Mouse (Mus musculus) lung, embryonic 15.5 days (tissue): ENCODE measurements around the gene Gprc6a. TPM values are rescaled to one million over a fixed set of nuclear protein-coding genes. Genes with fewer than 3 reads are reported as not detected.

Source experiments
- ATAC-seq: fragments of 200-750 bp; cut with Nextera tagmentation; 2 replicates; pipeline ENCODE4 v1.8.0; 2017; ENCODE audit warnings: moderate number of reproducible peaks, borderline replicate concordance; ENCODE audit not compliant: low FRiP score, low TSS enrichment; ENCODE audit errors: extremely low read depth
- H3K27ac ChIP-seq: fragments of 300-500 bp; sonication (generic); 2 replicates; pipeline ENCODE4 v1.5.1; 2015; ENCODE audit warnings: moderate library complexity, mild to moderate bottlenecking, inconsistent platforms
- H3K27me3 ChIP-seq: fragments of 300-500 bp; sonication (generic); 2 replicates; pipeline ENCODE4 v1.6.1; 2015; ENCODE audit warnings: inconsistent platforms
- H3K36me3 ChIP-seq: fragments of 300-500 bp; sonication (generic); 2 replicates; pipeline ENCODE4 v1.6.1; 2015; ENCODE audit warnings: inconsistent platforms
- H3K4me1 ChIP-seq: fragments of 300-500 bp; sonication (generic); 2 replicates; pipeline ENCODE4 v1.6.1; 2015; ENCODE audit warnings: inconsistent platforms
- H3K4me2 ChIP-seq: fragments of 300-500 bp; sonication (generic); 2 replicates; pipeline ENCODE4 v1.6.1; 2015; ENCODE audit warnings: inconsistent platforms, mild to moderate bottlenecking, moderate library complexity
- H3K4me3 ChIP-seq: fragments of 300-500 bp; sonication (generic); 2 replicates; pipeline ENCODE4 v1.5.1; 2015; ENCODE audit warnings: mild to moderate bottlenecking, inconsistent platforms
- H3K9ac ChIP-seq: fragments of 300-500 bp; sonication (generic); 2 replicates; pipeline ENCODE4 v1.6.1; 2015; ENCODE audit warnings: inconsistent platforms
- H3K9me3 ChIP-seq: fragments of 300-500 bp; sonication (generic); 2 replicates; pipeline ENCODE4 v1.6.1; 2016; ENCODE audit warnings: inconsistent platforms
- WGBS: fragments of 180-500 bp; shearing (Covaris S2); methylation state at CpG from one replicate; pipeline ENCODE4 v1.1.7; 2015; 5-methylcytosine and 5-hydroxymethylcytosine counted together
- polyA plus RNA-seq: library from polyadenylated mRNA; unstranded; fragments of >200 nt; fragmentation: Nextera tagmentation; extraction: Ambion mirVana; gene quantifications from 2 replicates; pipeline ENCODE4 v1.2.1, GENCODE M21; 2015

Gene Gprc6a
- polyA plus RNA-seq, result 2.0 and 2.3 TPM in 2 replicates

- Histone ChIP-seq H3K9ac (no peak within 1 kb of the TSS), H3K4me3 (no peak within 1 kb of the TSS), H3K4me2 (no peak within 1 kb of the TSS), H3K4me1 (no peaks in the 10 kb centered on the region), H3K27ac (peak within 1 kb of the TSS; percentile 82), H3K27me3 (no peaks in the 10 kb centered on the region), H3K36me3 (no peaks in the 10 kb centered on the region), H3K9me3 (no peaks in the 10 kb centered on the region)
- peak; percentile 88; the same call in 1 of the 2 replicates for ATAC-seq
- WGBS, result 15% methylated on average over 8 of the region's 8 CpGs
Measured at GRCm38 (mm10) chr10:51631411-51632136, at the start of gene Gprc6a. Gprc6a (minus strand) TSS chr10:51631461.

GRCm38 (mm10) chr10:51678251-51678639 lies 47.0 kb upstream of the Gprc6a start:
- Histone ChIP-seq H3K27me3 (peaks cover 26% of the 10 kb centered on the region), H3K9ac (no peak overlapping the region), H3K4me1 (no peaks in the 10 kb centered on the region; the same call in 1 of the 2 replicates), H3K27ac (no peak overlapping the region), H3K9me3 (no peaks in the 10 kb centered on the region), H3K4me3 (peak overlapping the region; percentile 41), H3K36me3 (no peaks in the 10 kb centered on the region), H3K4me2 (peak overlapping the region; percentile 73)
- no peak for ATAC-seq
- WGBS, result 9% methylated on average over 10 of the region's 10 CpGs

- Histone ChIP-seq H3K36me3 (no peaks in the 10 kb centered on the region), H3K27me3 (peaks cover 26% of the 10 kb centered on the region), H3K4me3 (peak within 1 kb of the TSS; percentile 41), H3K4me1 (no peaks in the 10 kb centered on the region; the same call in 1 of the 2 replicates), H3K9me3 (no peaks in the 10 kb centered on the region), H3K27ac (no peak within 1 kb of the TSS), H3K4me2 (peak within 1 kb of the TSS; percentile 73), H3K9ac (no peak within 1 kb of the TSS)
- WGBS, result under 1% methylated on average over 38 of the region's 38 CpGs
- peak; percentile 62; the same call in 1 of the 2 replicates for ATAC-seq
Measured at GRCm38 (mm10) chr10:51677548-51678250, 46.4 kb upstream of the Gprc6a start, which contains the start of gene Rfx6. Rfx6 (plus strand) TSS chr10:51677756.

GRCm38 (mm10) chr10:51672082-51672779 lies 41.0 kb upstream of the Gprc6a start:
- WGBS, result 42% methylated on average over 1 of the region's 1 CpGs

GRCm38 (mm10) chr10:51671583-51671982 lies 40.3 kb upstream of the Gprc6a start:
- Histone ChIP-seq H3K4me3 (no peak overlapping the region), H3K36me3 (no peaks in the 10 kb centered on the region), H3K27ac (no peak overlapping the region), H3K27me3 (peaks cover 5% of the 10 kb centered on the region; the same call in 1 of the 2 replicates), H3K9me3 (no peaks in the 10 kb centered on the region), H3K4me2 (no peak overlapping the region), H3K9ac (no peak overlapping the region), H3K4me1 (no peaks in the 10 kb centered on the region)
- no peak for ATAC-seq
- 78% methylated on average over 4 of the region's 4 CpGs for WGBS

More at GRCm38 (mm10) chr10:51672082-51672779, 41.0 kb upstream of the Gprc6a start:
- Histone ChIP-seq H3K4me3 (no peak overlapping the region), H3K9ac (no peak overlapping the region), H3K4me1 (no peaks in the 10 kb centered on the region), H3K4me2 (no peak overlapping the region), H3K27ac (no peak overlapping the region), H3K27me3 (peaks cover 12% of the 10 kb centered on the region), H3K9me3 (no peaks in the 10 kb centered on the region), H3K36me3 (no peaks in the 10 kb centered on the region)
- ATAC-seq, result no peak

- H3K4me2 ChIP-seq, result no peak overlapping the region
- no peak for ATAC-seq
- H3K4me3 ChIP-seq, result no peak overlapping the region
- H3K9ac ChIP-seq, result no peak overlapping the region
- no peak overlapping the region for H3K27ac ChIP-seq
- no peaks in the 10 kb centered on the region for H3K27me3 ChIP-seq
- H3K36me3 ChIP-seq, result no peaks in the 10 kb centered on the region
- no peaks in the 10 kb centered on the region for H3K4me1 ChIP-seq
- H3K9me3 ChIP-seq, result no peaks in the 10 kb centered on the region
Measured at GRCm38 (mm10) chr10:51669334-51669733, 38.1 kb upstream of the Gprc6a start.

- 73% methylated on average over 1 of the region's 1 CpGs for WGBS
- H3K9me3 ChIP-seq, result no peaks in the 10 kb centered on the region
- ATAC-seq, result no peak
- H3K27ac ChIP-seq, result no peak overlapping the region
- no peaks in the 10 kb centered on the region for H3K36me3 ChIP-seq
- H3K4me2 ChIP-seq, result no peak overlapping the region
- no peak overlapping the region for H3K4me3 ChIP-seq
- H3K4me1 ChIP-seq, result peaks cover 3% of the 10 kb centered on the region; the same call in 1 of the 2 replicates
- no peak overlapping the region for H3K9ac ChIP-seq
- no peaks in the 10 kb centered on the region for H3K27me3 ChIP-seq
Measured at GRCm38 (mm10) chr10:51657324-51657723, 26.1 kb upstream of the Gprc6a start.

GRCm38 (mm10) chr10:51649506-51650221 lies 18.4 kb upstream of the Gprc6a start:
- H3K9ac ChIP-seq, result no peak overlapping the region
- no peaks in the 10 kb centered on the region for H3K36me3 ChIP-seq
- no peak overlapping the region for H3K4me3 ChIP-seq
- H3K27me3 ChIP-seq, result no peaks in the 10 kb centered on the region
- 27% methylated on average over 3 of the region's 3 CpGs for WGBS
- no peaks in the 10 kb centered on the region for H3K4me1 ChIP-seq
- H3K4me2 ChIP-seq, result no peak overlapping the region
- ATAC-seq, result peak; percentile 39; the same call in 1 of the 2 replicates
- no peak overlapping the region for H3K27ac ChIP-seq
- H3K9me3 ChIP-seq, result no peaks in the 10 kb centered on the region

- no peak overlapping the region for H3K9ac ChIP-seq
- ATAC-seq, result no peak
- H3K4me2 ChIP-seq, result no peak overlapping the region
- no peak overlapping the region for H3K4me3 ChIP-seq
- H3K36me3 ChIP-seq, result no peaks in the 10 kb centered on the region
- H3K27ac ChIP-seq, result no peak overlapping the region
- no peaks in the 10 kb centered on the region for H3K4me1 ChIP-seq
- H3K9me3 ChIP-seq, result no peaks in the 10 kb centered on the region
- no peaks in the 10 kb centered on the region for H3K27me3 ChIP-seq
- 77% methylated on average over 3 of the region's 3 CpGs for WGBS
Measured at GRCm38 (mm10) chr10:51621193-51621592, 10.1 kb downstream of the Gprc6a start.

GRCm38 (mm10) chr10:51620126-51620525 lies 11.1 kb downstream of the Gprc6a start:
- ATAC-seq, result no peak
- Histone ChIP-seq H3K27me3 (no peaks in the 10 kb centered on the region), H3K4me3 (no peak overlapping the region), H3K27ac (no peak overlapping the region), H3K4me1 (no peaks in the 10 kb centered on the region), H3K9ac (no peak overlapping the region), H3K36me3 (no peaks in the 10 kb centered on the region), H3K9me3 (no peaks in the 10 kb centered on the region), H3K4me2 (no peak overlapping the region)
- WGBS, result 55% methylated on average over 7 of the region's 7 CpGs

GRCm38 (mm10) chr10:51618538-51618937 lies 12.7 kb downstream of the Gprc6a start:
- no peak for ATAC-seq
- Histone ChIP-seq H3K27ac (no peak overlapping the region), H3K27me3 (no peaks in the 10 kb centered on the region), H3K9ac (no peak overlapping the region), H3K4me2 (no peak overlapping the region), H3K4me3 (no peak overlapping the region), H3K4me1 (no peaks in the 10 kb centered on the region), H3K9me3 (no peaks in the 10 kb centered on the region), H3K36me3 (no peaks in the 10 kb centered on the region)
- 72% methylated on average over 2 of the region's 2 CpGs for WGBS
